Mouse (Mus musculus): ENCODE measurements around the gene Ift43. TPM values are rescaled to one million over a fixed set of nuclear protein-coding genes. Genes with fewer than 3 reads are reported as not detected.

Ift43 gene
- polyA plus RNA-seq, 1 experiment from 2014 or later, result 36.4 TPM

DNA sequence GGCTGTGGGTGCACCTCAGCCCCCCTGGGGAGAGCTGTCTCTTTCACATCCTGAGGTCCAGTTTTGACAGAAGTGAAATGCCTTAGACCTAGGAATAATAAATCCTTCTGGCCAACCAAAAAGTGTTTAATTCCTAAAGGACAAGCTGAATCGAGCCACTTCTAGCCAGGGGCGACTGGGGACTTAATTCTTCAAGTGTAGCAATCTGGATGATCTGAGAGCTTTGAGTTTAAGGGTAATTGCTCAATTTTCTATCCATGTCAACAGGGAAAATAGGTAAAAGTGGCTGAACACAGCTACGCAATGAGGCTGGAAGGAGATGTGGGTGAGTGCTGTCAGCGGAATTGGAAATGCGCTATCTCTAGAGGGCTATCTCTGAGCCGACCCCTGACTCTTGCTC lies 65.9 kb downstream of the Ift43 start:
- H3K27me3 ChIP-seq (ENCODE audit: control insufficient read depth, insufficient read depth, low read depth, low read length), result no peaks in the 10 kb centered on the region
- WGBS, result 75% methylated on average over 6 of the region's 6 CpGs

DNA sequence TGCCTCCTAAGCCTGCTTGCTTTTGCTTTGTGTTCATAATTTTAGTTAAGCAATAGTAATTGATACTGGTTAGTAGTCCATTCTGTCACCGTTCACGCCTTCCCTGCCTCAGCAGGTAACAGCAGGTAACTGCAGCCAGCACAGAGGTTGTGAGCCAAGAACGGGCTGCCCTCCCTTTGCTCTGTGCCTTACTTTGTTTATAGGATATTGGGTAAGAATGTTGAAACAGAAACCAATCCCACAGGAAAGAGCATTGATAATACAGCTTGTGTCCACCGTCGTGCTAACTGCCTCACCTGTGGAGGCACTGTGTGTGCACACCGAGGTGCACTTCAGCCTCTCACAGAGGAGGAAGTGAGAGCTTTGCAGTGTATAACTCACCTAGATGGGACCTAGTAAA lies 66.7 kb downstream of the Ift43 start:
- Histone ChIP-seq H3K36me3 (ENCODE audit: control insufficient read depth, insufficient read depth, low read length) (no peaks in the 10 kb centered on the region), H3K4me1 (ENCODE audit: control insufficient read depth, insufficient read depth, low read length) (peaks cover 10% of the 10 kb centered on the region; the same call in 1 of the 2 replicates), H3K27me3 (ENCODE audit: control insufficient read depth, insufficient read depth, low read depth, low read length) (no peaks in the 10 kb centered on the region), H3K27ac (ENCODE audit: low read length) (no peak overlapping the region), H3K9me3 (replicated peaks; ENCODE audit: control insufficient read depth, low read length, poor library complexity, severe bottlenecking) (no peaks in the 10 kb centered on the region), H3K9ac (ENCODE audit: low read depth, low read length) (no peak overlapping the region), H3K4me2 (ENCODE audit: low read length) (no peak overlapping the region), H3K4me3 (ENCODE audit: low read depth, low read length) (no peak overlapping the region)
- whole genome bisulfite sequencing, result 92% methylated on average over 6 of the region's 6 CpGs
- no peak for ATAC-seq

More for the DNA sequence above, 65.9 kb downstream of the Ift43 start:
- no peak overlapping the region for H3K4me3 ChIP-seq (ENCODE audit: low read depth, low read length)
- no peak overlapping the region for H3K27ac ChIP-seq (ENCODE audit: low read length)
- H3K36me3 ChIP-seq (ENCODE audit: control insufficient read depth, insufficient read depth, low read length), result no peaks in the 10 kb centered on the region
- peaks cover 7% of the 10 kb centered on the region; the same call in 1 of the 2 replicates for H3K4me1 ChIP-seq (ENCODE audit: control insufficient read depth, insufficient read depth, low read length)
- ATAC-seq, result no peak
- no peak overlapping the region for H3K4me2 ChIP-seq (ENCODE audit: low read length)
- no peaks in the 10 kb centered on the region for H3K9me3 ChIP-seq (replicated peaks; ENCODE audit: control insufficient read depth, low read length, poor library complexity, severe bottlenecking)
- no peak overlapping the region for H3K9ac ChIP-seq (ENCODE audit: low read depth, low read length)

DNA sequence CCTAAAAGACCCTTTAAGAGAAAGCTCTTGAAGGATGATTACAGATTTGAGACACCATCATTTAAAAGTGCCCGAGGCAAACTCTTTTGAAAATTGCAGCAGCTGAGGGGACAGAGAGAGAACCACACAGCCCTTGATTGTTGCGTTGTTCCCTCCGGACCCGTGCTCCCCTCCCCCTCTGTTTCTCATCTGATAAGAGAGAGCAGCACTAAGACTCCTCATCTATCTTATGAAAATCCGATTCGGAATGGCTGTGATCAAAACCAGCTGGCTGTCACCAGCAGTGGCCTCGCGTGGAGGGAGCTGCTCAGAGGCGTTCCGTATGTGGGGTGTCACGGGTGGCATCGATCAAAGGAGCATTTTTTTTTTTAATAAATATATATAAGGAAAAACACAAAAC lies 69.6 kb downstream of the Ift43 start:
- Histone ChIP-seq H3K9ac (ENCODE audit: low read depth, low read length) (no peak overlapping the region), H3K4me3 (ENCODE audit: low read depth, low read length) (no peak overlapping the region), H3K4me2 (ENCODE audit: low read length) (no peak overlapping the region), H3K27ac (ENCODE audit: low read length) (no peak overlapping the region), H3K4me1 (ENCODE audit: control insufficient read depth, insufficient read depth, low read length) (peaks cover 10% of the 10 kb centered on the region; the same call in 1 of the 2 replicates), H3K9me3 (replicated peaks; ENCODE audit: control insufficient read depth, low read length, poor library complexity, severe bottlenecking) (no peaks in the 10 kb centered on the region), H3K27me3 (ENCODE audit: control insufficient read depth, insufficient read depth, low read depth, low read length) (no peaks in the 10 kb centered on the region), H3K36me3 (ENCODE audit: control insufficient read depth, insufficient read depth, low read length) (no peaks in the 10 kb centered on the region)
- WGBS, result 46% methylated on average over 12 of the region's 12 CpGs
- ATAC-seq, result 0 out of 2 replicates have a peak, but pooled peaks have one; percentile 12

- H3K9ac ChIP-seq (ENCODE audit: low read depth, low read length), result no peak overlapping the region
- H3K4me2 ChIP-seq (ENCODE audit: low read length), result no peak overlapping the region
- H3K4me1 ChIP-seq (ENCODE audit: control insufficient read depth, insufficient read depth, low read length), result peaks cover 12% of the 10 kb centered on the region; the same call in 1 of the 2 replicates
- H3K27me3 ChIP-seq (ENCODE audit: control insufficient read depth, insufficient read depth, low read depth, low read length), result no peaks in the 10 kb centered on the region
- no peak overlapping the region for H3K27ac ChIP-seq (ENCODE audit: low read length)
- H3K9me3 ChIP-seq (replicated peaks; ENCODE audit: control insufficient read depth, low read length, poor library complexity, severe bottlenecking), result no peaks in the 10 kb centered on the region
- ATAC-seq, result no peak
- H3K36me3 ChIP-seq (ENCODE audit: control insufficient read depth, insufficient read depth, low read length), result no peaks in the 10 kb centered on the region
- no peak overlapping the region for H3K4me3 ChIP-seq (ENCODE audit: low read depth, low read length)
- 35% methylated on average over 12 of the region's 12 CpGs for WGBS
Measured at GRCm38 (mm10) chr12:86153213-86153957, 71.0 kb downstream of the Ift43 start.

- no peak overlapping the region for H3K4me2 ChIP-seq (ENCODE audit: low read length)
- H3K27me3 ChIP-seq (ENCODE audit: control insufficient read depth, insufficient read depth, low read depth, low read length), result no peaks in the 10 kb centered on the region
- no peaks in the 10 kb centered on the region for H3K36me3 ChIP-seq (ENCODE audit: control insufficient read depth, insufficient read depth, low read length)
- no peak overlapping the region for H3K27ac ChIP-seq (ENCODE audit: low read length)
- H3K4me1 ChIP-seq (ENCODE audit: control insufficient read depth, insufficient read depth, low read length), result peaks cover 12% of the 10 kb centered on the region; the same call in 1 of the 2 replicates
- ATAC-seq, result no peak
- no peaks in the 10 kb centered on the region for H3K9me3 ChIP-seq (replicated peaks; ENCODE audit: control insufficient read depth, low read length, poor library complexity, severe bottlenecking)
- no peak overlapping the region for H3K4me3 ChIP-seq (ENCODE audit: low read depth, low read length)
- 83% methylated on average over 8 of the region's 8 CpGs for WGBS
- H3K9ac ChIP-seq (ENCODE audit: low read depth, low read length), result no peak overlapping the region
Measured at GRCm38 (mm10) chr12:86155176-86155575, 72.8 kb downstream of the Ift43 start.

GRCm38 (mm10) chr12:86157166-86157565 lies 74.8 kb downstream of the Ift43 start:
- no peak for ATAC-seq
- Histone ChIP-seq H3K27ac (ENCODE audit: low read length) (no peak overlapping the region), H3K4me1 (ENCODE audit: control insufficient read depth, insufficient read depth, low read length) (peaks cover 12% of the 10 kb centered on the region; the same call in 1 of the 2 replicates), H3K4me2 (ENCODE audit: low read length) (no peak overlapping the region), H3K4me3 (ENCODE audit: low read depth, low read length) (no peak overlapping the region), H3K27me3 (ENCODE audit: control insufficient read depth, insufficient read depth, low read depth, low read length) (no peaks in the 10 kb centered on the region), H3K9ac (ENCODE audit: low read depth, low read length) (no peak overlapping the region), H3K9me3 (replicated peaks; ENCODE audit: control insufficient read depth, low read length, poor library complexity, severe bottlenecking) (no peaks in the 10 kb centered on the region), H3K36me3 (ENCODE audit: control insufficient read depth, insufficient read depth, low read length) (no peaks in the 10 kb centered on the region)
- WGBS, result 90% methylated on average over 8 of the region's 8 CpGs

GRCm38 (mm10) chr12:86157894-86158444 lies 75.6 kb downstream of the Ift43 start:
- Histone ChIP-seq H3K9me3 (replicated peaks; ENCODE audit: control insufficient read depth, low read length, poor library complexity, severe bottlenecking) (no peaks in the 10 kb centered on the region), H3K4me3 (ENCODE audit: low read depth, low read length) (no peak overlapping the region), H3K36me3 (ENCODE audit: control insufficient read depth, insufficient read depth, low read length) (no peaks in the 10 kb centered on the region), H3K4me1 (ENCODE audit: control insufficient read depth, insufficient read depth, low read length) (peaks cover 11% of the 10 kb centered on the region; the same call in 1 of the 2 replicates), H3K27me3 (ENCODE audit: control insufficient read depth, insufficient read depth, low read depth, low read length) (no peaks in the 10 kb centered on the region), H3K4me2 (ENCODE audit: low read length) (no peak overlapping the region), H3K27ac (ENCODE audit: low read length) (no peak overlapping the region), H3K9ac (ENCODE audit: low read depth, low read length) (no peak overlapping the region)
- WGBS, result 29% methylated on average over 8 of the region's 8 CpGs
- ATAC-seq, result no peak

- whole genome bisulfite sequencing, result 67% methylated on average over 20 of the region's 20 CpGs
- no peak overlapping the region for H3K27ac ChIP-seq (ENCODE audit: low read length)
Measured at GRCm38 (mm10) chr12:86158689-86159483, 76.5 kb downstream of the Ift43 start.

More at GRCm38 (mm10) chr12:86158689-86159483, 76.5 kb downstream of the Ift43 start:
- Histone ChIP-seq H3K9ac (ENCODE audit: low read depth, low read length) (no peak overlapping the region), H3K4me2 (ENCODE audit: low read length) (no peak overlapping the region), H3K4me1 (ENCODE audit: control insufficient read depth, insufficient read depth, low read length) (peaks cover 8% of the 10 kb centered on the region; the same call in 1 of the 2 replicates), H3K36me3 (ENCODE audit: control insufficient read depth, insufficient read depth, low read length) (no peaks in the 10 kb centered on the region), H3K27me3 (ENCODE audit: control insufficient read depth, insufficient read depth, low read depth, low read length) (no peaks in the 10 kb centered on the region), H3K9me3 (replicated peaks; ENCODE audit: control insufficient read depth, low read length, poor library complexity, severe bottlenecking) (no peaks in the 10 kb centered on the region), H3K4me3 (ENCODE audit: low read depth, low read length) (no peak overlapping the region)
- no peak for ATAC-seq

All from midbrain, embryonic 16.5 days (tissue).